ENCODE assay signal across 11 mouse cellular contexts in genomic region chr17:88627150-88627549, GRCm38 (mm10). TPM values are rescaled to one million over a fixed set of nuclear protein-coding genes. Genes with fewer than 3 reads are reported as not detected.
A peak's percentile ranks its signal among the peaks of the same experiment; 100 is the strongest.
DNase-seq lines count a peak whose midpoint lies in the region; ATAC-seq and TF ChIP-seq lines count a peak whose summit lies in the region.
"Had no signal": no experiment of that assay in that cellular context is flagged by ENCODE, and none has a peak within 500 bp of the region (broad histone marks: within the 10 kb centered on the region; RNA-seq: fewer than 3 reads in every experiment).

No protein-coding gene starts in this region.

- no peak for TF ChIP-seq CTCF in stomach, postnatal 0 days (IDR thresholded peaks at IDR 0.05; ENCODE audit: low read depth)

- DNase-seq in midbrain, embryonic 10.5 days (ENCODE audit: low spot score) = no peak
- DNase-seq in limb, embryonic 10.5 days (ENCODE audit: low spot score) = peak; percentile 28
- peak; percentile 69 for DNase-seq in stomach, postnatal 0 days (ENCODE audit: low spot score)
- no peak for DNase-seq in embryo, embryonic 10 days (ENCODE audit: low spot score)
- DNase-seq in adrenal gland, postnatal 10 days = no peak
- DNase-seq: layer of hippocampus, adult 9-11 months had no signal

- H3K4me2 ChIP-seq in midbrain, embryonic 13.5 days (replicated peaks) = no peak overlapping the region
- peak overlapping the region; percentile 59 for H3K4me2 ChIP-seq in heart, embryonic 16.5 days (ENCODE audit: low read depth, low read length)
- peak overlapping the region; percentile 42 for H3K4me2 ChIP-seq in stomach, postnatal 0 days (replicated peaks; ENCODE audit: low read depth)
- H3K4me2 ChIP-seq in forebrain, embryonic 15.5 days (replicated peaks) = no peak overlapping the region

- H3K27me3 ChIP-seq in midbrain, embryonic 10.5 days (ENCODE audit: low read depth, poor library complexity, severe bottlenecking) = no peaks in the 10 kb centered on the region
- H3K27me3 ChIP-seq in midbrain, embryonic 13.5 days = no peaks in the 10 kb centered on the region
- no peaks in the 10 kb centered on the region for H3K27me3 ChIP-seq in heart, embryonic 16.5 days (ENCODE audit: control insufficient read depth, insufficient read depth, low read length)
- H3K27me3 ChIP-seq in limb, embryonic 10.5 days (ENCODE audit: low read depth, poor library complexity, severe bottlenecking) = no peaks in the 10 kb centered on the region
- no peaks in the 10 kb centered on the region for H3K27me3 ChIP-seq in stomach, postnatal 0 days (ENCODE audit: control insufficient read depth, insufficient read depth, low read length)
- H3K27me3 ChIP-seq in forebrain, embryonic 15.5 days = no peaks in the 10 kb centered on the region
- H3K27me3 ChIP-seq: Patski had no signal

- H3K4me1 ChIP-seq in midbrain, embryonic 10.5 days = peaks cover 57% of the 10 kb centered on the region
- peaks cover 18% of the 10 kb centered on the region for H3K4me1 ChIP-seq in midbrain, embryonic 13.5 days (replicated peaks)
- H3K4me1 ChIP-seq in heart, embryonic 16.5 days (ENCODE audit: control insufficient read depth, insufficient read depth, low read length) = peaks cover 58% of the 10 kb centered on the region
- peaks cover 41% of the 10 kb centered on the region for H3K4me1 ChIP-seq in limb, embryonic 10.5 days
- peaks cover 25% of the 10 kb centered on the region for H3K4me1 ChIP-seq in stomach, postnatal 0 days (replicated peaks; ENCODE audit: control insufficient read depth, insufficient read depth)
- H3K4me1 ChIP-seq in forebrain, embryonic 15.5 days = peaks cover 24% of the 10 kb centered on the region

- H3K36me3 ChIP-seq in midbrain, embryonic 10.5 days = 0 out of 2 replicates have a peak, but pooled peaks cover 2% of the 10 kb centered on the region
- no peaks in the 10 kb centered on the region for H3K36me3 ChIP-seq in midbrain, embryonic 13.5 days
- peaks cover 6% of the 10 kb centered on the region; the same call in 1 of the 2 replicates for H3K36me3 ChIP-seq in heart, embryonic 16.5 days (ENCODE audit: control insufficient read depth, insufficient read depth)
- H3K36me3 ChIP-seq in limb, embryonic 10.5 days = peaks cover 11% of the 10 kb centered on the region; the same call in 1 of the 2 replicates
- no peaks in the 10 kb centered on the region for H3K36me3 ChIP-seq in stomach, postnatal 0 days (ENCODE audit: control insufficient read depth, insufficient read depth, low read length)
- no peaks in the 10 kb centered on the region for H3K36me3 ChIP-seq in forebrain, embryonic 15.5 days

- no peak overlapping the region for H3K9ac ChIP-seq in midbrain, embryonic 13.5 days (replicated peaks)
- peak overlapping the region; percentile 45 for H3K9ac ChIP-seq in heart, embryonic 16.5 days (ENCODE audit: low read length)
- peak overlapping the region; percentile 38; the same call in 1 of the 2 replicates for H3K9ac ChIP-seq in stomach, postnatal 0 days (ENCODE audit: low read length)
- H3K9ac ChIP-seq in forebrain, embryonic 15.5 days (replicated peaks) = no peak overlapping the region

- no peak for ATAC-seq in midbrain, embryonic 13.5 days
- ATAC-seq in heart, embryonic 16.5 days (replicated peaks; ENCODE audit: extremely low read depth, insufficient read depth, low FRiP score) = no peak
- ATAC-seq in stomach, postnatal 0 days (ENCODE audit: low FRiP score, low TSS enrichment) = peak; percentile 81
- no peak for ATAC-seq in forebrain, embryonic 15.5 days (replicated peaks)
- ATAC-seq: Patski had no signal

- no peak overlapping the region for H3K4me3 ChIP-seq in midbrain, embryonic 10.5 days
- H3K4me3 ChIP-seq in midbrain, embryonic 13.5 days (replicated peaks) = no peak overlapping the region
- H3K4me3 ChIP-seq in heart, embryonic 16.5 days (ENCODE audit: low read length) = peak overlapping the region; percentile 34
- no peak overlapping the region for H3K4me3 ChIP-seq in limb, embryonic 10.5 days
- peak overlapping the region; percentile 17; the same call in 1 of the 2 replicates for H3K4me3 ChIP-seq in stomach, postnatal 0 days (ENCODE audit: low read depth, low read length)
- H3K4me3 ChIP-seq in forebrain, embryonic 15.5 days = no peak overlapping the region

- H3K27ac ChIP-seq in midbrain, embryonic 10.5 days (replicated peaks) = peak overlapping the region; percentile 64; the same call in 1 of the 2 replicates
- no peak overlapping the region for H3K27ac ChIP-seq in midbrain, embryonic 13.5 days
- H3K27ac ChIP-seq in heart, embryonic 16.5 days (ENCODE audit: low read length) = peak overlapping the region; percentile 70
- peak overlapping the region; percentile 72; the same call in 1 of the 2 replicates for H3K27ac ChIP-seq in limb, embryonic 10.5 days
- peak overlapping the region; percentile 97 for H3K27ac ChIP-seq in stomach, postnatal 0 days (replicated peaks)
- no peak overlapping the region for H3K27ac ChIP-seq in forebrain, embryonic 15.5 days (replicated peaks)

- 84% methylated on average over 7 of the region's 7 CpGs for WGBS in midbrain, embryonic 10.5 days
- 85% methylated on average over 7 of the region's 7 CpGs for WGBS in midbrain, embryonic 13.5 days
- WGBS in heart, embryonic 16.5 days = 51% methylated on average over 7 of the region's 7 CpGs
- WGBS in limb, embryonic 10.5 days = 78% methylated on average over 7 of the region's 7 CpGs
- 25% methylated on average over 7 of the region's 7 CpGs for WGBS in stomach, postnatal 0 days
- whole genome bisulfite sequencing in forebrain, embryonic 15.5 days = 86% methylated on average over 7 of the region's 7 CpGs

- H3K9me3 ChIP-seq in midbrain, embryonic 10.5 days (replicated peaks) = no peaks in the 10 kb centered on the region
- 0 out of 2 replicates have a peak, but pooled peaks cover 3% of the 10 kb centered on the region for H3K9me3 ChIP-seq in midbrain, embryonic 13.5 days
- peaks cover 3% of the 10 kb centered on the region; the same call in 1 of the 2 replicates for H3K9me3 ChIP-seq in heart, embryonic 16.5 days (replicated peaks; ENCODE audit: control insufficient read depth, low read length)
- H3K9me3 ChIP-seq in limb, embryonic 10.5 days (replicated peaks) = no peaks in the 10 kb centered on the region
- H3K9me3 ChIP-seq in stomach, postnatal 0 days (ENCODE audit: control insufficient read depth, low read length) = no peaks in the 10 kb centered on the region
- H3K9me3 ChIP-seq in forebrain, embryonic 15.5 days = no peaks in the 10 kb centered on the region

- TF ChIP-seq EP300 in stomach, postnatal 0 days (optimal IDR thresholded peaks at IDR 0.05) = no peak

RNA-seq across cellular contexts. Expression of gene Ston1, which starts 29.7 kb away (rescaled TPM):
- polyA plus RNA-seq in midbrain, embryonic 10.5 days (2016; fragmentation: Nextera tagmentation; extraction: Ambion mirVana) = 1.5 and 1.7 TPM in 2 replicates
- polyA plus RNA-seq in midbrain, embryonic 13.5 days (2015; fragmentation: Nextera tagmentation; extraction: Ambion mirVana) = 0.89 and 1.7 TPM in 2 replicates
- 4.7 and 5.0 TPM in 2 replicates for polyA plus RNA-seq in heart, embryonic 16.5 days (2015; fragmentation: Nextera tagmentation; extraction: Ambion mirVana)
- polyA plus RNA-seq in limb, embryonic 10.5 days (2016; fragmentation: Nextera tagmentation; extraction: Ambion mirVana) = 2.4 and 3.0 TPM in 2 replicates
- 3.1 and 5.1 TPM in 2 replicates for polyA plus RNA-seq in stomach, postnatal 0 days (2015; fragmentation: Nextera tagmentation; extraction: Ambion mirVana)
- 10 to 100 TPM; 25.0 to 25.1 TPM for total RNA-seq in adrenal gland, postnatal 10 days (2021)
- 1.9 and 2.5 TPM in 2 replicates for polyA plus RNA-seq in forebrain, embryonic 15.5 days (2015; fragmentation: Nextera tagmentation; extraction: Ambion mirVana)
- total RNA-seq: common myeloid progenitor, adult 5-6 weeks had no signal

RNA-seq across cellular contexts. Expression of gene Gtf2a1l, which starts 41.3 kb away (rescaled TPM):
- 0.19 TPM in 1 of 2 replicates, not detected in the other for polyA plus RNA-seq in midbrain, embryonic 10.5 days (2016; fragmentation: Nextera tagmentation; extraction: Ambion mirVana)
- 0.12 and 0.28 TPM in 2 replicates for polyA plus RNA-seq in midbrain, embryonic 13.5 days (2015; fragmentation: Nextera tagmentation; extraction: Ambion mirVana)
- polyA plus RNA-seq in heart, embryonic 16.5 days (2015; fragmentation: Nextera tagmentation; extraction: Ambion mirVana) = 0.20 and 0.25 TPM in 2 replicates
- polyA plus RNA-seq in limb, embryonic 10.5 days (2016; fragmentation: Nextera tagmentation; extraction: Ambion mirVana) = 0.24 and 0.38 TPM in 2 replicates
- 0.08 TPM in 1 of 2 replicates, not detected in the other for polyA plus RNA-seq in stomach, postnatal 0 days (2015; fragmentation: Nextera tagmentation; extraction: Ambion mirVana)
- total RNA-seq in adrenal gland, postnatal 10 days (2021) = not detected
- 0.45 TPM in 1 of 2 replicates, not detected in the other for polyA plus RNA-seq in forebrain, embryonic 15.5 days (2015; fragmentation: Nextera tagmentation; extraction: Ambion mirVana)
- total RNA-seq: common myeloid progenitor, adult 5-6 weeks had no signal
- polyA plus RNA-seq: Patski had no signal

Comparison
In these comparisons a context has a peak if more than half of its experiments do, and no peak if none do; other contexts are left out.
1. H3K27ac ChIP-seq: peak in midbrain, embryonic 10.5 days (single experiment), heart, embryonic 16.5 days (single experiment), limb, embryonic 10.5 days (single experiment) and stomach, postnatal 0 days (single experiment); none in midbrain, embryonic 13.5 days (single experiment) and forebrain, embryonic 15.5 days (single experiment).
2. DNase-seq: peak in limb, embryonic 10.5 days (single experiment) and stomach, postnatal 0 days (single experiment); none in midbrain, embryonic 10.5 days (single experiment), embryo, embryonic 10 days (single experiment) and adrenal gland, postnatal 10 days (single experiment).
3. H3K4me3 ChIP-seq: peak in heart, embryonic 16.5 days (single experiment) and stomach, postnatal 0 days (single experiment); none in midbrain, embryonic 10.5 days (single experiment), midbrain, embryonic 13.5 days (single experiment), limb, embryonic 10.5 days (single experiment) and forebrain, embryonic 15.5 days (single experiment).
4. H3K4me2 ChIP-seq: peak in heart, embryonic 16.5 days (single experiment) and stomach, postnatal 0 days (single experiment); none in midbrain, embryonic 13.5 days (single experiment) and forebrain, embryonic 15.5 days (single experiment).
5. H3K9ac ChIP-seq: peak in heart, embryonic 16.5 days (single experiment) and stomach, postnatal 0 days (single experiment); none in midbrain, embryonic 13.5 days (single experiment) and forebrain, embryonic 15.5 days (single experiment).